Mouse (Mus musculus): ENCODE measurements around the gene Gja5.

- no peak for TF ChIP-seq POLR2A (IDR thresholded peaks at IDR 0.05; ENCODE audit: control insufficient read depth, extremely low read depth, insufficient read depth, low read length, poor library complexity)
- TF ChIP-seq CTCF (IDR thresholded peaks at IDR 0.05; ENCODE audit: borderline replicate concordance, control insufficient read depth, extremely low read depth, insufficient read depth, low read length, poor library complexity), result no peak
These were observed 146.8 kb downstream of the Gja5 start for GRCm38 (mm10) chr3:97051264-97051744.
